Mouse (Mus musculus) kidney, postnatal 0 days (tissue): ENCODE data around the gene Tcf25. TPM values are rescaled to one million over a fixed set of nuclear protein-coding genes. Genes with fewer than 3 reads are reported as not detected.
"Not testable (repeated sequence)": the region's sequence is repeated elsewhere in the genome, so short reads cannot be mapped to it uniquely, and the experiment has no call there.

Source experiments
- ATAC-seq: fragments of 200-750 bp; cut with Nextera tagmentation; replicated peaks from 2 replicates; pipeline ENCODE4 v1.8.0; 2017; ENCODE audit warnings: low read depth, moderate number of reproducible peaks, moderate TSS enrichment, moderate library complexity; ENCODE audit not compliant: low FRiP score
- DNase-seq: peaks from one replicate; pipeline ENCODE4 v3.0.0-alpha.2; 2016; ENCODE audit warnings: low spot score
- H3K27ac ChIP-seq: fragments of 300-500 bp; sonication (generic); 2 replicates; pipeline ENCODE4 v1.5.1; 2014; ENCODE audit warnings: mild to moderate bottlenecking
- H3K27me3 ChIP-seq: fragments of 300-500 bp; sonication (generic); 2 replicates; pipeline ENCODE4 v1.6.1; 2014; ENCODE audit warnings: low read length, mixed read lengths; ENCODE audit not compliant: insufficient read depth
- H3K36me3 ChIP-seq: fragments of 300-500 bp; sonication (generic); 2 replicates; pipeline ENCODE4 v1.6.1; 2014; ENCODE audit warnings: low read length, mixed read lengths; ENCODE audit not compliant: insufficient read depth
- H3K4me1 ChIP-seq: fragments of 300-500 bp; sonication (generic); replicated peaks from 2 replicates; pipeline ENCODE4 v1.6.1; 2014; ENCODE audit warnings: antibody characterized with exemption, low read length, mixed read lengths; ENCODE audit not compliant: insufficient read depth
- H3K4me2 ChIP-seq: fragments of 300-500 bp; sonication (generic); 2 replicates; pipeline ENCODE4 v1.6.1; 2014; ENCODE audit warnings: mild to moderate bottlenecking, low read length, moderate library complexity, mixed read lengths
- H3K4me3 ChIP-seq: fragments of 300-500 bp; sonication (generic); replicated peaks from 2 replicates; pipeline ENCODE4 v1.5.1; 2014; ENCODE audit warnings: low read depth, low read length
- H3K9ac ChIP-seq: fragments of 300-500 bp; sonication (generic); 2 replicates; pipeline ENCODE4 v1.6.1; 2014; ENCODE audit warnings: low read depth, low read length
- H3K9me3 ChIP-seq: fragments of 300-500 bp; sonication (generic); replicated peaks from 2 replicates; pipeline ENCODE4 v1.6.1; 2016; ENCODE audit warnings: low read length, inconsistent platforms, mixed read lengths
- CTCF ChIP-seq: IDR thresholded peaks from 2 replicates; pipeline ENCODE4 v1.5.1; 2016; ENCODE audit warnings: antibody characterized with exemption, low read depth, mild to moderate bottlenecking, moderate library complexity
- WGBS: fragments of 180-500 bp; shearing (Covaris S2); extraction: QIAGEN DNeasy Blood & Tissue Kit; methylation state at CpG from one replicate; pipeline ENCODE4 v1.1.7; 2014; 5-methylcytosine and 5-hydroxymethylcytosine counted together
- polyA plus RNA-seq: library from polyadenylated mRNA; unstranded; fragments of >200 nt; fragmentation: Nextera tagmentation; extraction: Ambion mirVana; gene quantifications from 2 replicates; pipeline ENCODE4 v1.2.1, GENCODE M21; 2015

The Tcf25 gene
- polyA plus RNA-seq, 1 experiment from 2014 or later, result 170 TPM

- H3K4me1 ChIP-seq, result no peaks in the 10 kb centered on the region
- H3K9me3 ChIP-seq, result peaks cover 23% of the 10 kb centered on the region
- no peaks in the 10 kb centered on the region for H3K27me3 ChIP-seq
- DNase-seq (no peak), ATAC-seq (no peak)
- H3K4me2 ChIP-seq, result no peak overlapping the region
- no peak overlapping the region for H3K4me3 ChIP-seq
- TF ChIP-seq CTCF, result no peak
- H3K36me3 ChIP-seq, result no peaks in the 10 kb centered on the region
- no peak overlapping the region for H3K9ac ChIP-seq
- WGBS, result 96% methylated on average over 28 of the region's 29 CpGs
- no peak overlapping the region for H3K27ac ChIP-seq
These were observed 54.9 kb downstream of the Tcf25 start for GRCm38 (mm10) chr8:123428343-123428893.

GRCm38 (mm10) chr8:123428939-123429721 lies 55.6 kb downstream of the Tcf25 start:
- H3K4me3 ChIP-seq, result no peak overlapping the region
- no peaks in the 10 kb centered on the region for H3K36me3 ChIP-seq
- H3K9me3 ChIP-seq, result peaks cover 23% of the 10 kb centered on the region
- no peaks in the 10 kb centered on the region for H3K27me3 ChIP-seq
- TF ChIP-seq CTCF, result no peak
- H3K4me1 ChIP-seq, result no peaks in the 10 kb centered on the region
- H3K9ac ChIP-seq, result no peak overlapping the region
- H3K4me2 ChIP-seq, result no peak overlapping the region
- 95% methylated on average over 23 of the region's 23 CpGs for WGBS
- ATAC-seq, result no peak
- no peak for DNase-seq
- H3K27ac ChIP-seq, result no peak overlapping the region

GRCm38 (mm10) chr8:123429722-123430013 lies 56.1 kb downstream of the Tcf25 start:
- H3K4me1 ChIP-seq, DNase-seq, H3K27me3 ChIP-seq, ATAC-seq, H3K4me2 ChIP-seq, H3K27ac ChIP-seq, H3K9ac ChIP-seq, H3K36me3 ChIP-seq, H3K4me3 ChIP-seq: not testable (repeated sequence)
- H3K9me3 ChIP-seq, result peaks cover 23% of the 10 kb centered on the region
- WGBS, result 96% methylated on average over 15 of the region's 15 CpGs

GRCm38 (mm10) chr8:123430936-123431335 lies 57.4 kb downstream of the Tcf25 start:
- not testable (repeated sequence) for ATAC-seq, H3K27me3 ChIP-seq, H3K36me3 ChIP-seq, DNase-seq, H3K4me2 ChIP-seq, H3K27ac ChIP-seq, H3K4me3 ChIP-seq, H3K4me1 ChIP-seq, H3K9ac ChIP-seq
- H3K9me3 ChIP-seq, result peaks cover 23% of the 10 kb centered on the region
- 91% methylated on average over 8 of the region's 8 CpGs for WGBS

- TF ChIP-seq CTCF, result no peak
- Histone ChIP-seq H3K27ac (no peak overlapping the region), H3K4me2 (no peak overlapping the region), H3K36me3 (no peaks in the 10 kb centered on the region), H3K9me3 (peaks cover 20% of the 10 kb centered on the region), H3K4me1 (no peaks in the 10 kb centered on the region), H3K4me3 (no peak overlapping the region), H3K27me3 (no peaks in the 10 kb centered on the region), H3K9ac (no peak overlapping the region)
- WGBS, result 97% methylated on average over 25 of the region's 25 CpGs
- DNase-seq (no peak), ATAC-seq (no peak)
These were observed 58.2 kb downstream of the Tcf25 start for GRCm38 (mm10) chr8:123431616-123432365.

- Histone ChIP-seq H3K36me3 (no peaks in the 10 kb centered on the region), H3K9me3 (peaks cover 16% of the 10 kb centered on the region), H3K27me3 (no peaks in the 10 kb centered on the region), H3K4me3 (no peak overlapping the region), H3K27ac (no peak overlapping the region), H3K4me2 (no peak overlapping the region), H3K4me1 (no peaks in the 10 kb centered on the region), H3K9ac (no peak overlapping the region)
- no peak for TF ChIP-seq CTCF
- ATAC-seq, result no peak
- DNase-seq, result no peak
- 97% methylated on average over 16 of the region's 16 CpGs for WGBS
These were observed 58.8 kb downstream of the Tcf25 start for GRCm38 (mm10) chr8:123432381-123432780.

- H3K4me2 ChIP-seq, H3K27ac ChIP-seq, H3K9me3 ChIP-seq, H3K36me3 ChIP-seq, H3K4me1 ChIP-seq, H3K27me3 ChIP-seq, ATAC-seq, H3K9ac ChIP-seq, DNase-seq, H3K4me3 ChIP-seq: not testable (repeated sequence)
- 97% methylated on average over 41 of the region's 47 CpGs for WGBS
These were observed 59.9 kb downstream of the Tcf25 start for GRCm38 (mm10) chr8:123433241-123433974.
